Mouse (Mus musculus): Measurements from ENCODE around the gene Zfp114.
A peak's percentile ranks its signal among the peaks of the same experiment; 100 is the strongest.

The Zfp114 gene

DNA sequence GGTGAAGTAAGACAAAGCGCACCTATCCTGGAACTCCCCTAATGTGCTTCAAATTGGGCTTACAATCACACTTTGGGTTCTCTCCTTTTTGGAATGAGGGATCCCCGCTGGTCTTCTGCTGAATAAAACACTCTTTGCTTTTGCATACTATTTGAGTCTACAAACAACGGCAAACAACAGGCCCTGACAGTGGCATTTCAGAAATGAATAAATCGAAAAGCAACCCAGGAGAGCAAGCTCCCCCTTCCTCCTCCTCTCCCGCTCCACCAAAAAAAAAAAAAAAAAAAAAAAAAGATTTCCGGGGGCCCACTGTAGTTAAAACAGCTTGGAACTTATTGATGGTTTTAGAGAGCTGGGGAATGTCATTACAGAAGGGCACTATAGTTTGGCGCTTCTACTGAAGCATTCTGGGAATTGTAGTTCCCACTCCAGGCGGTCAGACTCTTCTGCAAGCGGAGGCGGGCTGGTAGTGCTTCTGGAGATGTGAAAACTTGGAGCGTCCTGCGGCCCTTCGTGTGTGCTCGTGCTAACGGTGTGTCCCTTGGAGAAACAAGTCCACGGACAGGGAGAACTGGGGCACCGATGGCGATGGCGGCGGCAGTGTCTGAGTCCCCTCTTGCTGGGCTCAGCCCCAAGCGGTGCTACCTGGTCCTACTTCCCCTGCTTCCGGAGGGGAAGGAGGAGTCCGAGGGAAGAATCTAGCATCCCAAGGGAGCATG lies at the start of gene Zfp114:
TSS of gene Zfp114 (plus strand) at position 443 of the 719 bp plus-strand sequence.
- DNase-seq (ENCODE audit: low spot score) = peak; percentile 63

DNA sequence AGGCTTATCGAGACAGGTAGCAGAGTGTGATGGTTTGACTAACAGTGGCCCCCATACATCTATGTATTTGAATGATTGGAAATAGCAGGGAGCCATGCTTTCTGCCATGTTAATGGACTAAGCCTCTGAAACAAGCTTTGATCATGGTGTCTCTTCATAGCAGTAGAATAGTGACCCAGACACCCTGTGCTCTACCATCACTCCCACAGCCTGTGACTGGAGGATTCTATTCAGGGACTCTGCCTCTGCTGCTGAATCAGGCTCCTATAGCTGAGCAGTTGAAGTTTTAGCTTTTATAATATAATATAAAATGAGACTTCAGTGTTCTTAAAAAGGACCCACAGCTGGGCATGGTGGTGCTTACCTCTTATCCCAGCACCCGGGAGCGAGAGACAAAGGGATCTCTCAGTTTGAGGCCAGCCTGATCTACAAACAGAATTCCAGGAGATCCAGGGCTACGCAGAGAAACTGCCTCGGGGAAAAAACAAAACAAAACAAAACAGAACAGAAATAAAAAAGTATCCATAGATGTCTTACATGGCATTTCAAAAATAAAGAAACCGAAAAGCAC lies 41.4 kb upstream of the Zfp114 start:
- no peak for DNase-seq (ENCODE audit: low spot score)

DNA sequence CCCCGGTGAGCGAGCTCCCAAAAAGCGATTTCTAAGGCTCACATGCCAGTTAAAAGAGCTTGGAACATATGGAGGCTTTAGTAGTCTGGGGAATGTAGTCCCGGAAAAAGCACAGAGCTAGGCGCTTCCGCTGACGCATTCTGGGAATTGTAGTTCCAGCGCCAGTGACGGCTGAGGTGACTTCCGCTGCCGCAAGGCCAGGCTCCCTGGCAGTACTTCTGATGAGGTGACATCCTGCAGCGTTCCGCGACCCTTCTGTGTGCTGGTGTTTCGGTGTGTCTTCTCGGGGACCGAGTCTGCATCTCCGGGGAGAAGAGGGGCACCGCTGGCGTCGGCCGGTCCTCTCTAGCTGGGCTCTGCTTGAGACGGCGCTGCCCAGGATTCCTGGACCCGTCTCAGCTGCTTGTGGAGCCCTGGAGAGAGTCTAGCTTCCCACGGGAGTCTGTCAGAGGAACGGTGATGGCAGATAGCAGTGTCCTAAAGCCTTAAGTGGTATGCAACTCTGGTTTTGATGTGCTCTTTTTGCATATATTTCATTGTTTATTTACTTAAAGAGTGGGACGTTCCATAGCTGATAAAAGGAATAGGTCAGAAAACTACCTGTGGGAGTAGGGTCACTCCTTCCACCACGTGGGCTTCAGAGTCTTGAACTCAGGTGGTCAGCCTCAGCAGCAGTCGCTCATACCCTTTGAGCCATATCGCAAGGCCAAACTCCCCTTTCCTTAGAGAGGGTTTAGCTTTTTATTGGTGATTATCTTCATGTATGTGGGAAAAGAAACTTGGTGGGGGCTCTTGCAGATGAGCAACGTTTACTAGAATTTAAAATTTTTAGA lies 40.6 kb upstream of the Zfp114 start, which contains the start of gene Zfp235:
TSS of gene Zfp235 (plus strand) at position 174 of the 833 bp plus-strand sequence.
- peak; percentile 85 for DNase-seq (ENCODE audit: low spot score)

DNA sequence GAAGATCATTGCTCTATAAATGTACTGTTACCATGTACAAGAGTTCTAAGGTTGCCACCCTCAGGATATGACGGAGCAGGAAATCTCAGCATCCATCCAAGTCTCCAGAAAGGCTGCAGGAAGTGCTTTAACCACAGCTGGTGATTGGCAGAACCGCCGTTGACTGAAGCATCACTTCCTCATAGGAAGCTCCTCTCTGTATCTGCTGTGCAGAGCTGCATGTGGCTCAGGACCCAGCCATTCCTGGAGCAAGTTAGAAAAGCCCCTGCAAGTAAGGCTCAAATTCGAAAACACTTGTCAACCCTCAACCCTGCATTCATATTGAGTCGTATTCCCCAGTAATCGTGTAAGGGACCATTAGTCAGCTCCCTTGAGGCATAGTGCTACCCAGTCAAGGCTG lies 32.3 kb upstream of the Zfp114 start:
- no peak for DNase-seq (ENCODE audit: low spot score)

GRCm38 (mm10) chr7:24153272-24153671 lies 21.6 kb upstream of the Zfp114 start:
- DNase-seq (ENCODE audit: low spot score) = no peak

- DNase-seq (ENCODE audit: low spot score) = no peak
These were observed 2.7 kb upstream of the Zfp114 start for GRCm38 (mm10) chr7:24172191-24172590.

- DNase-seq (ENCODE audit: low spot score) = no peak
These were observed 464 bp downstream of the Zfp114 start for GRCm38 (mm10) chr7:24175337-24175711.

GRCm38 (mm10) chr7:24187611-24188010 lies 12.8 kb downstream of the Zfp114 start:
- no peak for DNase-seq (ENCODE audit: low spot score)

DNA sequence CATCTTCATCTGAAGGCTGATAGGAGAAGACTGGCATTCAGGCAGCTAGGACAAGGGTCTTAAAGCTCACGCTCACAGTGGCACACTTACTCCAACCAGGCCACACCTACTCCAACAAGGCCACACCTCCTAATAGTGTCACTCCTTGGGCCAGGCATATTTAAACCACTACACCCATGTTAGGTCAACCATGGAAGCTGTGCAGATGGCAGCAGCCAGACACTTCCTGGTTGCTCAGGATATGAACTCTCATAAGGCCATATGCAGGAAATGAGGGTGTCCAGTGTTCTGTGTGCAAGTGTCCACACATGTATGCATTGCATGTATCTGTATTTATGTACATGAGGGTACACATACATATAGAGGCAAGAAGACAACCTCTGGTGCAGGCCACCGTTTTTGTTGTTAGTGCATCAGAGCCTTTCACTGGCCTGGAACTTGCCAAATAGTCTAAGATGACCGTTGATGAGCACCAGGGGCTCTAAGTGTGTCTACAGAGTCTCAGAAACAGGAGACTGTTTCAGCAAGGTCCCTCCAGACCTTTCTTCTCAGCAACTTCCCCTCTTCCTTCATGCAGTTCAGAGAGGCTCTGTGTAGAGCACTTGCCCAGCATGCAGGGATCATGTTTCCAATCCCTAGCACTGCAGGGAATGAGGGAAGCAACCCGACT lies 14.2 kb downstream of the Zfp114 start:
- no peak for DNase-seq (ENCODE audit: low spot score)

GRCm38 (mm10) chr7:24189571-24189944 lies 14.7 kb downstream of the Zfp114 start:
- no peak for DNase-seq (ENCODE audit: low spot score)

DNA sequence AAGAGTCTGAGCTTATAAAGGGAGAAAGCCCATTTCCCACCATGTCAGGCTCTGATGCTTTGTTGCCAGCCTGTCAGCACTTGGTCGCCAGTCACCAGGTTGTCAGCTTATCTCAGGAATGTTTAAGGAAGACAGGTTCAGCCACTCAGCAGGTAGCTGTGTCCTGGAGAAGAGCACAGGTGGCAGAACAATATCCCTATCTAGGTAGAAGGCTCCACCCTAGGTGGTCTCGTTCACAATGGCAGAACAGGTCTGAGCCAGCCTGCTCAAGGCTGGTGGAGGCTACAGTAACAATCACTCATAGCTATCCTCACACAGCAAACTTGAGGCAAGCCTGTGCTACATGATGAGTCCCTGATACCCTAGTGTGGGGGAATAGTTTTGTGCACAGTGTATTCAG lies 16.5 kb downstream of the Zfp114 start:
- no peak for DNase-seq (ENCODE audit: low spot score)

- DNase-seq (ENCODE audit: low spot score) = no peak
These were observed 18.3 kb downstream of the Zfp114 start for GRCm38 (mm10) chr7:24193157-24193556.

DNA sequence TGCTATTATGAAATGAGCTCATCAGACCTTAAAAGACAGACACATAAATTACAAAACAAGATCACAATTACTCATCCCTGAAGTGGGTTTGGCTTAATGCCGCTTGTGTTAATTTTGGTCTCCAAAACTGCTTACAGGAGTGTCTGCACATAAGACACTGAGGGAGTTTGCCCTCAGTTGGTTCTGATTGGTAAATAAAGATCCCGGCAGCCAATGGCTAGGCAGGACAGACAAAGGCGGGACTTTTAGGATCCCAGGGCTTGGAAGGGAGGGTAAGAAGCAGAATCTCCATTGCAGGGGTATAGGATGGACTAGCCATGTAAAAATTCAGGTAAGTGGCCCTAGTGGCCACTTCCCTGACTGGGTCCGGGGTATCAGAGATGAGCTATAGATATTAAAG lies 22.1 kb downstream of the Zfp114 start:
- DNase-seq (ENCODE audit: low spot score) = no peak

DNA sequence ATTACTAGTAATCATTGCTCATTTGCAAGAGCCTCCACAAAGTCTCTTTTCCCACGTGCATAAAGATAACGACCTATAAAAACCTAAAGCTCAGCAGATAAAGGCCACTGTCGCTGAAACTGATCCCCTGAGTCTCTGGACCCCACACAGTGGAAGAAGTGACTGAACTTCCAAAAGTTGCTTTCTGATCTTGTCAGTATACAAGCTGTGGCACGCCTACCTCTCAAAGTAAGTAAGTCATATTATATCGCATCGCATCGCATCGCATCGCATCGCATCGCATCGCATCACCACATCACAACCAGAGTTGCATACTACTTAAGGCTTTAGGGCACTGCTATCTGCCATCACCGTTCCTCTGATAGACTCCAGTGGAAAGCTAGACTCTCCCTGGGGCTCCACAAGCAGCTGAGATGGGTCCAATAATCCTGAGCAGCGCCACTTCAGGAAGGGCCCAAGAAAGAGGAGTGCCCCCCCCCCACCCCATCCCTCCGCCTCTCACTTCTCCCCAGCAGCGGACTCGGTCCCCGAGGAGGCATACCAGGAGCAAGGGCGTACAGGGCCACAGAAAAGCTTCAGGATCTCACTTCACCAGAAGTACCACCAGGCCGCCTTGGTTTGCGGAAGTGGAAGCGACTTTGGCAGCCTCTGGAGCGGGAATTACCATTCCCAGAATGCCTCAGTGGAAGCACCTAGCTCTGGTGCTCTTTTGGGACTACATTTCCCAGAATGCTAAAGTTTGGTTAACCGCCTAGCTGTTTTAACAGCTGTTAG lies 32.8 kb downstream of the Zfp114 start:
- peak; percentile 74 for DNase-seq (ENCODE audit: low spot score)

DNA sequence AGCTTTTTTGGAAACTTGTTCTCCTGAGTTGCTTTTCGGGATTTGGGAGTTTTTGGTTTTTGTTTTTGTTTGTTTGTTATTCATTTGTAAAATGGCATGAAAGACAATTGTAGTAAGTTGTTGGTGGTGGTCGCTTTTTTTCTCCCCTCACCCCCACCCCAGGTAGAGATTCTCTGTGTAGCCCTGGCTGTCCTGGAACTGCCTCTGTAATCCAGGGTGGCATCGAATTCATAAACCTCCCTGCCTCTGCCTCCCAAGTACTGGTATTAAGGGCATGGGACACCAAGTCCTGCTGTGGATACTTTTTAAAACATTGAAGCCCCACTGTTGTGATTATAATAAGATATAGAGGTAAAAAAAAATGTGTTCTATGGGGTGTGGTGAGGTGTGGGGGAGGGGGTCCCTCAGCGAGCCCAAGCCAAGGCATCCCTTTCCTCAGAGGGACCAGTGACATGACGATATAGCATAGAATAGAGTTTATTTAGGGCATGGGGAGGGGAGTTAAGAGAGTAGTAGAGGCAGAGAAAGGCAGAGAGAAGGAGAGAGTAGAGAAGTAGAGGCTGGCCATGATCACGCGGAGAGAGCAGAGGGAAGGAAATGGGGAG lies 33.5 kb downstream of the Zfp114 start:
- no peak for DNase-seq (ENCODE audit: low spot score)

DNA sequence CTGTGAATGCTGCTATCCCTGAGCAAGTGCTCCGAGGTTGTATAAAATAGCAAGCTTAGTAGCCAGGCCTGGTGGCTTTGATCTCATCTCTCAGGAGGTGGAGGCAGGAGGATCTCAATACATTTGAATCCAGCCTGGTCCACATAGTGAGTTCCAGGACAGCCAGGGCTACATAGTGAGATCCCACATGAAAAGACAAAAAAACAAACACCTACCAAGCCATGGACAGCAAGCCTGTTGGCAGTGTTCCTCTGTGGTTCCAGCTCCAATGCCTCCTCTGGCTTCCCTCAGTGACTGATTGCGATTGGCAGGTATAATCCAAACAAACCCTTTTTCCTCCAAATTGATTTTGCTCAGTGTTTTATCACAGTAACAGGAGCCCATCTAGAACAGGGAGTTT lies 35.4 kb downstream of the Zfp114 start:
- DNase-seq (ENCODE audit: low spot score) = no peak

DNA sequence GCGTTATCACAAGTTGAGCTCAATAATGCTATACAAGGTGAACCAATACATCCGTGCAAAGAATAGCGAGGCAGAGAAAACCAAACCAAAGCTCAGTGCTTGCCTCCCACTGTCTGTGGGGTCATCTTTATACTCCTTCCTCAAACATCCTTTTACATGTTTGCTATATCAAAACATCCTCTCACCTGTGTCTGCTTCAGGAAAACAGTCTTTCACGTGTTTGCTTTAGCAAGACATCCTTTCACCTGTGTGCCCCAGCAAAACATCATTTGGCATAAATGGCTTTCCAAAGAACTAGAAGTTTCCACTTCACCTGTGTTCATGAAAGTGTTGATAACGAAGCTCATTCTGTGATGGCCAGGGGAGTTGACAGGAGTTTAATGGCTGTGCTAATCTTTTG lies 36.5 kb downstream of the Zfp114 start, which contains the start of gene Zfp111:
TSS of gene Zfp111 (minus strand) at position 101 of the 400 bp plus-strand sequence.
- DNase-seq (ENCODE audit: low spot score) = no peak

All from urinary bladder, postnatal 14 days (tissue).